Mouse (Mus musculus) embryonic facial prominence, embryonic 13.5 days (tissue): Measurements from ENCODE around the gene Gm42791. TPM values are rescaled to one million over a fixed set of nuclear protein-coding genes. Genes with fewer than 3 reads are reported as not detected.

Experiments
- ATAC-seq: fragments of 200-750 bp; cut with Nextera tagmentation; 2 replicates; pipeline ENCODE4 v1.8.0; 2017; ENCODE audit warnings: low read depth; ENCODE audit not compliant: insufficient number of reproducible peaks, insufficient read depth, low FRiP score, low TSS enrichment
- H3K27ac ChIP-seq: fragments of 300-500 bp; sonication (generic); 2 replicates; pipeline ENCODE4 v1.5.1; 2015; ENCODE audit warnings: moderate library complexity, mild to moderate bottlenecking, inconsistent platforms
- H3K27me3 ChIP-seq: fragments of 300-500 bp; sonication (generic); 2 replicates; pipeline ENCODE4 v1.6.1; 2015; ENCODE audit warnings: mild to moderate bottlenecking, inconsistent platforms
- H3K36me3 ChIP-seq: fragments of 300-500 bp; sonication (generic); 2 replicates; pipeline ENCODE4 v1.6.1; 2015; ENCODE audit warnings: mild to moderate bottlenecking, inconsistent platforms
- H3K4me1 ChIP-seq: fragments of 300-500 bp; sonication (generic); 2 replicates; pipeline ENCODE4 v1.6.1; 2015; ENCODE audit warnings: inconsistent platforms
- H3K4me2 ChIP-seq: fragments of 300-500 bp; sonication (generic); 2 replicates; pipeline ENCODE4 v1.6.1; 2015; ENCODE audit warnings: moderate library complexity, mild to moderate bottlenecking, inconsistent platforms
- H3K4me3 ChIP-seq: fragments of 300-500 bp; sonication (generic); 2 replicates; pipeline ENCODE4 v1.5.1; 2015; ENCODE audit warnings: mild to moderate bottlenecking, inconsistent platforms
- H3K9ac ChIP-seq: fragments of 300-500 bp; sonication (generic); 2 replicates; pipeline ENCODE4 v1.6.1; 2015; ENCODE audit warnings: mild to moderate bottlenecking, inconsistent platforms
- H3K9me3 ChIP-seq: fragments of 300-500 bp; sonication (generic); 2 replicates; pipeline ENCODE4 v1.6.1; 2016; ENCODE audit warnings: inconsistent platforms
- WGBS: fragments of 180-500 bp; shearing (Covaris S2); methylation state at CpG from one replicate; pipeline ENCODE4 v1.1.7; 2015; ENCODE audit warnings: mixed read lengths; 5-methylcytosine and 5-hydroxymethylcytosine counted together
- polyA plus RNA-seq: library from polyadenylated mRNA; unstranded; fragments of >200 nt; fragmentation: Nextera tagmentation; extraction: Ambion mirVana; gene quantifications from 2 replicates; pipeline ENCODE4 v1.2.1, GENCODE M21; 2015

The Gm42791 gene
- polyA plus RNA-seq, 1 experiment from 2014 or later = 1.6 TPM

- H3K9me3 ChIP-seq = no peaks in the 10 kb centered on the region
- 26% methylated on average over 7 of the region's 7 CpGs for WGBS
- no peak for ATAC-seq
- no peak overlapping the region for H3K9ac ChIP-seq
- H3K4me2 ChIP-seq = no peak overlapping the region
- peak overlapping the region; percentile 55; the same call in 1 of the 2 replicates for H3K27ac ChIP-seq
- no peak overlapping the region for H3K4me3 ChIP-seq
- H3K27me3 ChIP-seq = no peaks in the 10 kb centered on the region
- H3K4me1 ChIP-seq = peaks cover 16% of the 10 kb centered on the region
- H3K36me3 ChIP-seq = no peaks in the 10 kb centered on the region
These were observed 59.7 kb downstream of the Gm42791 start for GRCm38 (mm10) chr5:148935071-148935821.

- H3K36me3 ChIP-seq = no peaks in the 10 kb centered on the region
- H3K9me3 ChIP-seq = no peaks in the 10 kb centered on the region
- no peak overlapping the region for H3K27ac ChIP-seq
- 54% methylated on average over 6 of the region's 6 CpGs for whole genome bisulfite sequencing
- H3K27me3 ChIP-seq = no peaks in the 10 kb centered on the region
- H3K4me3 ChIP-seq = no peak overlapping the region
- no peak overlapping the region for H3K4me2 ChIP-seq
- ATAC-seq = no peak
- H3K4me1 ChIP-seq = peaks cover 8% of the 10 kb centered on the region
- no peak overlapping the region for H3K9ac ChIP-seq
These were observed 60.5 kb downstream of the Gm42791 start for GRCm38 (mm10) chr5:148934457-148934856.

- H3K27ac ChIP-seq = no peak overlapping the region
These were observed 61.2 kb downstream of the Gm42791 start for GRCm38 (mm10) chr5:148933767-148934166.

GRCm38 (mm10) chr5:148931301-148931700, 63.6 kb downstream of the Gm42791 start:
- Histone ChIP-seq H3K27me3 (no peaks in the 10 kb centered on the region), H3K4me1 (peaks cover 10% of the 10 kb centered on the region; the same call in 1 of the 2 replicates), H3K9me3 (no peaks in the 10 kb centered on the region), H3K4me3 (no peak overlapping the region), H3K9ac (no peak overlapping the region), H3K4me2 (no peak overlapping the region), H3K36me3 (peaks cover 4% of the 10 kb centered on the region; the same call in 1 of the 2 replicates), H3K27ac (no peak overlapping the region; the same call in 1 of the 2 replicates)
- no peak for ATAC-seq
- WGBS = 87% methylated on average over 1 of the region's 1 CpGs

More at GRCm38 (mm10) chr5:148933767-148934166, 61.2 kb downstream of the Gm42791 start:
- Histone ChIP-seq H3K27me3 (no peaks in the 10 kb centered on the region), H3K9me3 (no peaks in the 10 kb centered on the region), H3K4me2 (no peak overlapping the region), H3K4me1 (peaks cover 10% of the 10 kb centered on the region; the same call in 1 of the 2 replicates), H3K4me3 (no peak overlapping the region), H3K9ac (no peak overlapping the region), H3K36me3 (no peaks in the 10 kb centered on the region)
- 60% methylated on average over 8 of the region's 8 CpGs for WGBS
- ATAC-seq = no peak

GRCm38 (mm10) chr5:148929116-148929449, 65.9 kb downstream of the Gm42791 start, which contains the start of gene Katnal1:
TSS of gene Katnal1 (minus strand) at chr5:148929320.
- ATAC-seq = no peak
- peaks cover 18% of the 10 kb centered on the region for H3K36me3 ChIP-seq
- H3K9me3 ChIP-seq = no peaks in the 10 kb centered on the region
- peak within 1 kb of the TSS; percentile 66 for H3K4me3 ChIP-seq
- peak within 1 kb of the TSS; percentile 92 for H3K27ac ChIP-seq
- WGBS = under 1% methylated on average over 16 of the region's 16 CpGs
- peak within 1 kb of the TSS; percentile 81 for H3K9ac ChIP-seq
- H3K27me3 ChIP-seq = no peaks in the 10 kb centered on the region
- H3K4me2 ChIP-seq = peak within 1 kb of the TSS; percentile 85
- H3K4me1 ChIP-seq = peaks cover 4% of the 10 kb centered on the region; the same call in 1 of the 2 replicates

- H3K9ac ChIP-seq = peak overlapping the region; percentile 81
- no peaks in the 10 kb centered on the region for H3K27me3 ChIP-seq
- H3K9me3 ChIP-seq = no peaks in the 10 kb centered on the region
- H3K4me1 ChIP-seq = peaks cover 4% of the 10 kb centered on the region; the same call in 1 of the 2 replicates
- H3K27ac ChIP-seq = peak overlapping the region; percentile 92
- peak overlapping the region; percentile 66 for H3K4me3 ChIP-seq
- ATAC-seq = peak; percentile 95
- under 1% methylated on average over 69 of the region's 69 CpGs for WGBS
- H3K4me2 ChIP-seq = peak overlapping the region; percentile 85
- peaks cover 18% of the 10 kb centered on the region for H3K36me3 ChIP-seq
These were observed 66.4 kb downstream of the Gm42791 start for GRCm38 (mm10) chr5:148928382-148929115.

GRCm38 (mm10) chr5:148927717-148928223, 67.2 kb downstream of the Gm42791 start:
- H3K4me3 ChIP-seq = peak overlapping the region; percentile 66
- WGBS = 49% methylated on average over 5 of the region's 5 CpGs
- peaks cover 4% of the 10 kb centered on the region; the same call in 1 of the 2 replicates for H3K4me1 ChIP-seq
- H3K36me3 ChIP-seq = peaks cover 18% of the 10 kb centered on the region
- no peak for ATAC-seq
- H3K27ac ChIP-seq = peak overlapping the region; percentile 92
- peak overlapping the region; percentile 85 for H3K4me2 ChIP-seq
- no peaks in the 10 kb centered on the region for H3K27me3 ChIP-seq
- H3K9me3 ChIP-seq = no peaks in the 10 kb centered on the region
- peak overlapping the region; percentile 81 for H3K9ac ChIP-seq

GRCm38 (mm10) chr5:148924586-148924985, 70.4 kb downstream of the Gm42791 start:
- no peaks in the 10 kb centered on the region for H3K9me3 ChIP-seq
- peaks cover 4% of the 10 kb centered on the region; the same call in 1 of the 2 replicates for H3K4me1 ChIP-seq
- H3K27ac ChIP-seq = no peak overlapping the region
- no peak for ATAC-seq
- H3K4me2 ChIP-seq = no peak overlapping the region
- peaks cover 22% of the 10 kb centered on the region for H3K36me3 ChIP-seq
- H3K27me3 ChIP-seq = no peaks in the 10 kb centered on the region
- H3K4me3 ChIP-seq = no peak overlapping the region
- H3K9ac ChIP-seq = no peak overlapping the region
- WGBS = 92% methylated on average over 12 of the region's 12 CpGs

- Histone ChIP-seq H3K4me2 (no peak overlapping the region), H3K4me3 (no peak overlapping the region), H3K9me3 (no peaks in the 10 kb centered on the region), H3K27me3 (no peaks in the 10 kb centered on the region), H3K4me1 (peaks cover under 1% of the 10 kb centered on the region; the same call in 1 of the 2 replicates), H3K36me3 (peaks cover 25% of the 10 kb centered on the region), H3K27ac (no peak overlapping the region), H3K9ac (no peak overlapping the region)
- no peak for ATAC-seq
- 89% methylated on average over 9 of the region's 9 CpGs for WGBS
These were observed 70.9 kb downstream of the Gm42791 start for GRCm38 (mm10) chr5:148924051-148924450.

GRCm38 (mm10) chr5:148923408-148923807, 71.5 kb downstream of the Gm42791 start:
- Histone ChIP-seq H3K27me3 (no peaks in the 10 kb centered on the region), H3K4me1 (no peaks in the 10 kb centered on the region; the same call in 1 of the 2 replicates), H3K27ac (no peak overlapping the region), H3K36me3 (peaks cover 31% of the 10 kb centered on the region), H3K9me3 (no peaks in the 10 kb centered on the region), H3K9ac (no peak overlapping the region), H3K4me3 (no peak overlapping the region), H3K4me2 (no peak overlapping the region)
- ATAC-seq = no peak
- WGBS = 72% methylated on average over 10 of the region's 10 CpGs

- Histone ChIP-seq H3K9ac (no peak overlapping the region), H3K4me1 (peaks cover 3% of the 10 kb centered on the region; the same call in 1 of the 2 replicates), H3K4me2 (no peak overlapping the region), H3K36me3 (peaks cover 37% of the 10 kb centered on the region), H3K27me3 (no peaks in the 10 kb centered on the region), H3K9me3 (no peaks in the 10 kb centered on the region), H3K27ac (no peak overlapping the region), H3K4me3 (no peak overlapping the region)
- WGBS = 79% methylated on average over 5 of the region's 5 CpGs
- no peak for ATAC-seq
These were observed 72.2 kb downstream of the Gm42791 start for GRCm38 (mm10) chr5:148922773-148923172.
